Mouse (Mus musculus): ENCODE data around the gene Sh3bp5l. TPM values are rescaled to one million over a fixed set of nuclear protein-coding genes. Genes with fewer than 3 reads are reported as not detected.
A peak's percentile ranks its signal among the peaks of the same experiment; 100 is the strongest.

Sh3bp5l gene
- polyA plus RNA-seq, 1 experiment from 2014 or later = 34.2 TPM

- Histone ChIP-seq H3K36me3 (ENCODE audit: control insufficient read depth, insufficient read depth, low read length) (peaks cover 6% of the 10 kb centered on the region; the same call in 1 of the 2 replicates), H3K4me3 (ENCODE audit: low read depth, low read length) (no peak overlapping the region), H3K4me1 (ENCODE audit: control insufficient read depth, insufficient read depth, low read length) (no peaks in the 10 kb centered on the region), H3K4me2 (no peak overlapping the region), H3K27me3 (ENCODE audit: control insufficient read depth, insufficient read depth, low read length) (no peaks in the 10 kb centered on the region), H3K27ac (ENCODE audit: low read depth, low read length) (no peak overlapping the region), H3K9ac (ENCODE audit: low read length) (no peak overlapping the region), H3K9me3 (ENCODE audit: control insufficient read depth, low read length) (no peaks in the 10 kb centered on the region)
- DNase-seq (ENCODE audit: low spot score, missing footprints) = no peak
- WGBS = 95% methylated on average over 5 of the region's 5 CpGs
- no peak for ATAC-seq (ENCODE audit: low FRiP score)
Observed at GRCm38 (mm10) chr11:58315536-58316168, 14.9 kb upstream of the Sh3bp5l start.

- Histone ChIP-seq H3K9ac (ENCODE audit: low read length) (no peak overlapping the region), H3K9me3 (ENCODE audit: control insufficient read depth, low read length) (no peaks in the 10 kb centered on the region), H3K4me3 (ENCODE audit: low read depth, low read length) (no peak overlapping the region), H3K27me3 (ENCODE audit: control insufficient read depth, insufficient read depth, low read length) (no peaks in the 10 kb centered on the region), H3K36me3 (ENCODE audit: control insufficient read depth, insufficient read depth, low read length) (peaks cover 6% of the 10 kb centered on the region; the same call in 1 of the 2 replicates), H3K27ac (ENCODE audit: low read depth, low read length) (no peak overlapping the region), H3K4me1 (ENCODE audit: control insufficient read depth, insufficient read depth, low read length) (no peaks in the 10 kb centered on the region), H3K4me2 (no peak overlapping the region)
- ATAC-seq (ENCODE audit: low FRiP score) (no peak), DNase-seq (ENCODE audit: low spot score, missing footprints) (no peak)
- 85% methylated on average over 17 of the region's 17 CpGs for WGBS
Observed at GRCm38 (mm10) chr11:58316344-58316743, 14.2 kb upstream of the Sh3bp5l start.

DNA sequence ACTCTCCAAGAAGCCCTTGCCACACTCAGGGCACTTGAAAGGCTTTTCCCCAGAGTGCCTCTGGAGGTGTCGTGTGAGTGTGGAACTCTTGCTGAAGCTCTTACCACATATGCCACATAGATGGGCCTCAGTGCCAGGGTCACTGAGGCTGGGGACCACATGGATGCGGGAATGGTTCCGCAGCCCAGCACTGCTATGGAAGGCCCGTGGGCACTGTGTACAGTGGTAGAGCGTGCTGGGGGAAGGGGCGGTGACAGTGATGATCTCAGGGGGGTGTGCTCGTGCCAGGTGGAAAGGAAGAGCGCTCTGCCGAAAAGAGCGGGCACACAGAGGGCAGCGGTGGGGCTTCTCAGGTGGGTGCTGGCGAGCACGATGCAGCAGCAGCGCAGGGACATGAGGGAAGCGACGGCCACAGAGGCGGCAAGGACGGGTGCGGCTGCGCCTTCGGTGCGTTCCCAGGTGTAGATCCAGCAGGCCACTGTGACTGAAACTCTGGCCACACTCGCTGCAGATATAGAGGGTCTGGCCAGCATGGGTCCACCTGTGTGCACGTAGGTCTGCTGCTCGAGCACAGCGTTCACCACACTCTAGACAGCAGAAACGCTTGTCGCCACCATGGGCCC, 13.6 kb upstream of the Sh3bp5l start:
- Histone ChIP-seq H3K4me2 (no peak overlapping the region), H3K36me3 (ENCODE audit: control insufficient read depth, insufficient read depth, low read length) (peaks cover 6% of the 10 kb centered on the region; the same call in 1 of the 2 replicates), H3K9me3 (ENCODE audit: control insufficient read depth, low read length) (no peaks in the 10 kb centered on the region), H3K27me3 (ENCODE audit: control insufficient read depth, insufficient read depth, low read length) (no peaks in the 10 kb centered on the region), H3K4me1 (ENCODE audit: control insufficient read depth, insufficient read depth, low read length) (peaks cover under 1% of the 10 kb centered on the region; the same call in 1 of the 2 replicates), H3K9ac (ENCODE audit: low read length) (no peak overlapping the region), H3K4me3 (ENCODE audit: low read depth, low read length) (no peak overlapping the region), H3K27ac (ENCODE audit: low read depth, low read length) (no peak overlapping the region)
- 66% methylated on average over 28 of the region's 28 CpGs for WGBS
- ATAC-seq (ENCODE audit: low FRiP score) = no peak
- no peak for DNase-seq (ENCODE audit: low spot score, missing footprints)

DNA sequence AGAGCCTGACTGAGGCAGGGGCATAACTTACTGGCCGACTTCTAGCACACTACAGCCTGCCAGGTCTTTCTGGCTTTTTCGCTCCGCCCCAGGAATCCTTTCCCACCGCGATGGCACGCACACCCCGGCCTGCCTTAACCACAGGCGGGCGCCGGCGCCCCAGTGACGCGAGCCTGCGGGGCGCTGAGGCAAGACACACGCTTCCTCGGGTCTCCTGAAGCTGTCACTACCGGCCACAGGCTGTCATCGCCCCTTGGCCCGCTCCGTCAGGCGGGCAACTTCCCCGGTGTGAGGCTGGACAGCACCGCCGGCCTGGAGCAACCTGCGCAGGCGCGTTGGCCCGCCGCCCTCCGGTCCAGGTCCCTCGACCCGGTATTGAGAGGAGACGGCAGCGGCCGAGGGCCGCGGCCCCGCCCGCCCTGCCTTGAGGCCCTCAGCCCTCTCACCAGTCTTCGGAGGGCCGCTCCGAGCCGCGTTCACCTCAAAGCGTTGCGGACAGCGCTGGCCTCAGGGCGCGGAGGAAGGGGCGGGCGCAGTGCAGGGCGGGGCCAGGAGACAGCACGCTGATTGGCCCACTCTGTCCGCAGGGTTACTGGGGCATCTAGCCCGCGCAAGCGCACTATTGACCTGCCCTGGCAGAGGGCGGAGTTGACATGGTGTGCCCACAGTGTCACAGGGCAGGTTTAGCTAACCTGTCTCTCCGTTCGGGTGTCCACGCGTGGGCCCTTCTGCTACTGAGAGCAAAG, 7.5 kb upstream of the Sh3bp5l start:
- peak overlapping the region; percentile 84 for H3K9ac ChIP-seq (ENCODE audit: low read length)

DNA sequence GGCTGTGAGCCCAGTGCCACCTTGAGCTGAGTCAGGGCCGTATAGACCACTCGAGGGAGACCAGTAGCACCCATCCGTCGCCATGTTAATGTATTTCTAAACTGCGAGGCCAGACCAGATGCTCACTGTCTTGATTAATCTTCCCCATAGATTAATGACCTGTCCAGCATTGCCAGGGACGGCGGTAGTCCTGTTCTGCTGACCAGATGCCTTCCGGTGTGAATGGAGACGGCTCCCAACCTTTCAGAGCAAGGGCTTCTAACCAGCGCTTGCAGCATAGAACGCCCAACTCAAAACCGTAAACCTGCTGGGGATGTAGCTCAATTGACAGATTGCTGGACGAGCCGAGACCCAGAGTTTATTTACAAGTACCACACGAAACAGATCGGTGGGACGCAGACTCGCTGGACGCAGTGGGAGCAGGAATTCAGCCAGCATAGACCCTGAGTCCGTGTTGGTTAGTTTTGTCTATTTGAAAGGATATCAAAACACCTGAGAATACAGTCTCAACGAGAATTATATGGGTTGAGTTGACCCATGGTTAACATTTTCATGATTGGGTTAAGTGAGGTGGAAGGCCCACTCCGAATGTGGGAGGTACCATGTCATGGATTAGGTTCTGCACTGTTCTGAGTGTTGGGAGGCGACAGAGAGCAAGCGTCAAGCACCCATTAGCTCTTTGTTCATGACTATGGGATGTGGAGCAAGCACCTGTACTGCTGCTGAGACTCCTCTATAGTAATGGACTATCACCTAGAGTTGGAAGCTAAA, 6.8 kb upstream of the Sh3bp5l start:
- peak overlapping the region; percentile 86 for H3K27ac ChIP-seq (ENCODE audit: low read depth, low read length)
- no peaks in the 10 kb centered on the region; the same call in 1 of the 2 replicates for H3K9me3 ChIP-seq (ENCODE audit: control insufficient read depth, low read length)
- peak overlapping the region; percentile 89 for H3K4me2 ChIP-seq
- H3K4me1 ChIP-seq (ENCODE audit: control insufficient read depth, insufficient read depth, low read length) = peaks cover 13% of the 10 kb centered on the region
- no peaks in the 10 kb centered on the region for H3K27me3 ChIP-seq (ENCODE audit: control insufficient read depth, insufficient read depth, low read length)
- WGBS = 17% methylated on average over 24 of the region's 24 CpGs
- H3K36me3 ChIP-seq (ENCODE audit: control insufficient read depth, insufficient read depth, low read length) = peaks cover 7% of the 10 kb centered on the region; the same call in 1 of the 2 replicates
- peak overlapping the region; percentile 84 for H3K9ac ChIP-seq (ENCODE audit: low read length)
- DNase-seq (ENCODE audit: low spot score, missing footprints) = peak; percentile 91
- H3K4me3 ChIP-seq (ENCODE audit: low read depth, low read length) = peak overlapping the region; percentile 71
- ATAC-seq (ENCODE audit: low FRiP score) = no peak

More for the DNA sequence above, 7.5 kb upstream of the Sh3bp5l start:
- no peaks in the 10 kb centered on the region for H3K27me3 ChIP-seq (ENCODE audit: control insufficient read depth, insufficient read depth, low read length)
- H3K9me3 ChIP-seq (ENCODE audit: control insufficient read depth, low read length) = no peaks in the 10 kb centered on the region; the same call in 1 of the 2 replicates
- ATAC-seq (ENCODE audit: low FRiP score) = peak; percentile 100
- H3K36me3 ChIP-seq (ENCODE audit: control insufficient read depth, insufficient read depth, low read length) = peaks cover 7% of the 10 kb centered on the region; the same call in 1 of the 2 replicates
- peaks cover 13% of the 10 kb centered on the region for H3K4me1 ChIP-seq (ENCODE audit: control insufficient read depth, insufficient read depth, low read length)
- peak overlapping the region; percentile 89 for H3K4me2 ChIP-seq
- peak overlapping the region; percentile 86 for H3K27ac ChIP-seq (ENCODE audit: low read depth, low read length)
- peak; percentile 99 for DNase-seq (ENCODE audit: low spot score, missing footprints)
- WGBS = under 1% methylated on average over 57 of the region's 63 CpGs
- peak overlapping the region; percentile 71 for H3K4me3 ChIP-seq (ENCODE audit: low read depth, low read length)

GRCm38 (mm10) chr11:58324614-58325229, 5.8 kb upstream of the Sh3bp5l start:
- Histone ChIP-seq H3K9ac (ENCODE audit: low read length) (no peak overlapping the region), H3K27ac (ENCODE audit: low read depth, low read length) (no peak overlapping the region), H3K4me1 (ENCODE audit: control insufficient read depth, insufficient read depth, low read length) (peaks cover 18% of the 10 kb centered on the region), H3K36me3 (ENCODE audit: control insufficient read depth, insufficient read depth, low read length) (peaks cover 7% of the 10 kb centered on the region; the same call in 1 of the 2 replicates), H3K4me3 (ENCODE audit: low read depth, low read length) (no peak overlapping the region), H3K27me3 (ENCODE audit: control insufficient read depth, insufficient read depth, low read length) (no peaks in the 10 kb centered on the region), H3K4me2 (no peak overlapping the region), H3K9me3 (ENCODE audit: control insufficient read depth, low read length) (no peaks in the 10 kb centered on the region; the same call in 1 of the 2 replicates)
- WGBS = 87% methylated on average over 3 of the region's 3 CpGs
- no peak for DNase-seq (ENCODE audit: low spot score, missing footprints)
- ATAC-seq (ENCODE audit: low FRiP score) = no peak

DNA sequence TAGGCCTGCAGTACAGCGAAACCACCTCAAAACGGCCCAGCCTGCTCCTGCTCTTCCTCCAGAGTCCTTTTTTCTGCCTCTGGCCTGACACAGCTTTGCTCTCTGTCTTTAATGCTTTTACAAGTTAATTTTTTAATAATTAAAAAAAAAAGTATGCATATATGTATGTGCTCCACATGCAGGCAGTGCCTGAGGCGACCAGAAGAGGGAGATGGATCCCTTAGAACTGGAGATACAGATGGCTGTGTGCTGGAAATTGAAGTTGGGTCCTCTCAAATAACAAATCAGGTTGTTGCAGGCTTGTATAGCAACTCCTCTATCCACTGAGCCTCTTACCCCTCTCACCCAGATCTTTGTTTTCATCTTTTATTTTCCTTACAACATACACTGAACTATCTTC, 3.7 kb upstream of the Sh3bp5l start:
- H3K4me2 ChIP-seq = no peak overlapping the region
- no peak overlapping the region for H3K9ac ChIP-seq (ENCODE audit: low read length)
- peaks cover 25% of the 10 kb centered on the region for H3K4me1 ChIP-seq (ENCODE audit: control insufficient read depth, insufficient read depth, low read length)
- 92% methylated on average over 3 of the region's 3 CpGs for WGBS
- H3K36me3 ChIP-seq (ENCODE audit: control insufficient read depth, insufficient read depth, low read length) = peaks cover 7% of the 10 kb centered on the region; the same call in 1 of the 2 replicates
- H3K27me3 ChIP-seq (ENCODE audit: control insufficient read depth, insufficient read depth, low read length) = no peaks in the 10 kb centered on the region
- H3K27ac ChIP-seq (ENCODE audit: low read depth, low read length) = no peak overlapping the region
- H3K9me3 ChIP-seq (ENCODE audit: control insufficient read depth, low read length) = no peaks in the 10 kb centered on the region; the same call in 1 of the 2 replicates
- ATAC-seq (ENCODE audit: low FRiP score) = no peak
- no peak overlapping the region for H3K4me3 ChIP-seq (ENCODE audit: low read depth, low read length)
- DNase-seq (ENCODE audit: low spot score, missing footprints) = no peak

DNA sequence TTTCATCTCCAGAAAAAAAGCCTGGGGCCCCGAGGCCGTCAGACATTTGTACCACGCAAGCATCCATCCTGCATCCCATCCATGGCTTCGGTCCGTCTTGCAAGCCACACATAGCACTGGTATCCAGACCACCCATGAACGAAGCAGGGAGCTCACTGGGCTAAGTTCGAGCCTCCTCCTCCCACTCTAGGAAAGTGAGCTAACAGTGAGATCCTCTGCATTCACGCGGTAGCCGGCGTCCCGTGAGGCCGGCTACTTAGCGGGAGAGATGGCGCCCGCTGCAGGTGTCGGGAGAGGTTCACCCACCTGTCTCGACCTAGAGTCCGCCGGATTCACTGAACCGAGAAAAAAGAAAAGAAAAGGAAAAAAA, 633 bp upstream of the Sh3bp5l start:
- peak overlapping the region; percentile 92 for H3K4me2 ChIP-seq
- peak overlapping the region; percentile 20; the same call in 1 of the 2 replicates for H3K27ac ChIP-seq (ENCODE audit: low read depth, low read length)
- peaks cover 7% of the 10 kb centered on the region; the same call in 1 of the 2 replicates for H3K36me3 ChIP-seq (ENCODE audit: control insufficient read depth, insufficient read depth, low read length)
- peak overlapping the region; percentile 91 for H3K4me3 ChIP-seq (ENCODE audit: low read depth, low read length)
- peak; percentile 49 for ATAC-seq (ENCODE audit: low FRiP score)
- no peaks in the 10 kb centered on the region for H3K27me3 ChIP-seq (ENCODE audit: control insufficient read depth, insufficient read depth, low read length)
- no peak for DNase-seq (ENCODE audit: low spot score, missing footprints)
- peak overlapping the region; percentile 90 for H3K9ac ChIP-seq (ENCODE audit: low read length)
- WGBS = under 1% methylated on average over 21 of the region's 21 CpGs
- H3K4me1 ChIP-seq (ENCODE audit: control insufficient read depth, insufficient read depth, low read length) = peaks cover 18% of the 10 kb centered on the region
- no peaks in the 10 kb centered on the region; the same call in 1 of the 2 replicates for H3K9me3 ChIP-seq (ENCODE audit: control insufficient read depth, low read length)

Measured in midbrain, embryonic 11.5 days (tissue).